Mouse (Mus musculus): ENCODE measurements around the gene Faap24. TPM values are rescaled to one million over a fixed set of nuclear protein-coding genes. Genes with fewer than 3 reads are reported as not detected.

Faap24 gene
- 12.3 and 12.4 TPM in 2 replicates for polyA plus RNA-seq (2015; fragmentation: Nextera tagmentation; extraction: Ambion mirVana)

DNA sequence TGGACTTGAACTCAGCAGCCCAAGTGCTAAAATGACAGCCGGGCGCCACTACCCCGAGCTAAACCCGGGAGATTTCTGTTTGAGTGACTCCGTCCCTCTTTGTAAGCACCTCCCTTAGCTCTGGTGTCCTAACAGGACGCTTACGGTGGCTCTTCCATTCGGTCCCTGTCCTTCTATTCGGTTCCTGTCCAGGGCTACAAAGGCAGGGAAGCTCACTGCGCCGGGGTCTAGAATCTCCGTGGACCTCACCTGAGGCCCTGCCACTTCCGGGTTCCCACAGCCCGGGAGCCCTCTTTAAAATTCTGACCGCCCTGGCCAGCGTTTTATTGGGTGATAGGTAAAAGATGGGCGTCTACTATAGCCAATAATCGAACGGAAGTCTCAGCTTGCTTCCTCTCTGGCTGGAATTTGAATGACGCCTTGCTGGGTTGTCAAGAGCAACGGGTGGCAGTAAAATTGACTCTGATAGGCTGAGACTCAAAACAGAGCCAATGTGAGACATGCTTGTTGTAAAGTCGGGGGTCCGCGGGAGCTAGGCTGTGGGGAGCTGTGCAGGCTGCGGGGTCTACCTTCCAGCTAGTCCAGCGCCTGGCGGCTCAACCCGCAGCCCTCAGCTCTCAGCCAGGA lies at the start of gene Faap24, which contains the start of gene Cep89:
Gene Faap24, minus strand, starts transcription at position 295 of the 627 bp plus-strand sequence.
Gene Cep89, plus strand, starts transcription at position 494 of the 627 bp plus-strand sequence.

Other genes starting within 250 kb of the Faap24 start
- gene Slc7a10, start 210.5 kb downstream of the Faap24 start, polyA plus RNA-seq (2015; fragmentation: Nextera tagmentation; extraction: Ambion mirVana): 72.3 and 79.4 TPM in 2 replicates
- gene Lrp3, start 181.3 kb downstream of the Faap24 start, polyA plus RNA-seq (2015; fragmentation: Nextera tagmentation; extraction: Ambion mirVana): 31.6 and 32.4 TPM in 2 replicates
- 17.7 and 18.7 TPM in 2 replicates for gene Gpatch1, start 78.4 kb downstream of the Faap24 start, polyA plus RNA-seq (2015; fragmentation: Nextera tagmentation; extraction: Ambion mirVana)
- 4.4 and 5.0 TPM in 2 replicates for gene Rhpn2, start 62.7 kb downstream of the Faap24 start, polyA plus RNA-seq (2015; fragmentation: Nextera tagmentation; extraction: Ambion mirVana)
- 19.2 and 20.0 TPM in 2 replicates for gene Cep89, start 199 bp upstream of the Faap24 start, polyA plus RNA-seq (2015; fragmentation: Nextera tagmentation; extraction: Ambion mirVana)
- 0.25 TPM in 1 of 2 replicates, not detected in the other for gene Slc7a9, start 52.0 kb upstream of the Faap24 start, polyA plus RNA-seq (2015; fragmentation: Nextera tagmentation; extraction: Ambion mirVana)
- gene Tdrd12, start 140.9 kb upstream of the Faap24 start, polyA plus RNA-seq (2015; fragmentation: Nextera tagmentation; extraction: Ambion mirVana): 0.69 and 0.86 TPM in 2 replicates
- gene Nudt19, start 159.5 kb upstream of the Faap24 start, polyA plus RNA-seq (2015; fragmentation: Nextera tagmentation; extraction: Ambion mirVana): 162 and 175 TPM in 2 replicates
- 0.10 and 0.23 TPM in 2 replicates for gene Rgs9bp, start 188.7 kb upstream of the Faap24 start, polyA plus RNA-seq (2015; fragmentation: Nextera tagmentation; extraction: Ambion mirVana)
- gene Ankrd27, start 189.4 kb upstream of the Faap24 start, polyA plus RNA-seq (2015; fragmentation: Nextera tagmentation; extraction: Ambion mirVana): 14.7 and 15.6 TPM in 2 replicates